Mouse (Mus musculus) naive thymus-derived CD4-positive, alpha-beta T cell, adult 2 months (primary cell): Measurements from ENCODE around the gene Oxld1.
"Not testable (repeated sequence)": the region's sequence is repeated elsewhere in the genome, so short reads cannot be mapped to it uniquely, and the experiment has no call there.

ENCODE experiments used
- DNase-seq: peaks from one replicate; pipeline ENCODE4 v3.0.0-alpha.2; 2011; ENCODE audit warnings: low read depth

Gene Oxld1

DNA sequence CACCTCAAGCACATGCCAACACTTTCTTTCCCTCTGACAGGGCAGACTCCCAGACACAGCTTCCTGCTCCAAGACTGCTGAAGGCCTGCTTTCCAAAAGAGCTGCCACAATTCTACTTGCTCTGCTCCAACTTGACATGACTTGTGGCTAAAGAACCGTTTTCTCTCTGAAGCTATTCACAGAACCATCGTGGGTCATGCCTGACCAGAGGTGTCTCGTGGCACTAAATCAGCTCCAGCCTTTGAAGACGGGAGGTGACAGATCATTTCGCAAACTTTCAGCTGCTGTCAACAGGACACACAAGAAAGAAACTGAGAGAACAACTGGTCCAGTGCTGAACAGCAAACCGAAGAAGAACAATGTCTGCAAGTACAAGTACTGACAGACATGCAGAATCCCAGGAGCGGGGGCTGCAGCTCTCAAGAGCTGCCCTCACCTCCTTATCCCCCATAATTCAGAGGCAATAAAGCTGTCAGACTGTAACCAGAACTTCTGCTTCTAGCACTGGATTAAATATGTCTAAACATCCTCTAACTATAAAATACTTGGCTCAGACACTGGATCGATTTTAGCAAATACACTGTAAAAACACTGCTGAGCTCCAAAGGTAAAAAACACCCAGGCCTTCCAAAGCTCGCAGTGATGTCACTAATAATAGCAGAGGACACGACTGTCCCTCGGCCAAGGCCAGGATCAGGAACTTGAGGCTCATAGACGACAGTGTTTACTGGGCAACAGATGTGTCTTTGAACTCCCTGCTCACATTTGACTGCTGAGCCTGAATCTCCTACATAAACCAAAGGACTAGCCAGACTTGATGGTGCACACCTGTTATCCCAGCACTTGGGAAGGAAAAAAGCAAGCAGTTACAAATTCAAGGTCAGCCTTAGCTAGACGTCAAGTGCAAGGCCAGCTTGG is 35.0 kb downstream of the Oxld1 start:
- DNase-seq: no peak

DNA sequence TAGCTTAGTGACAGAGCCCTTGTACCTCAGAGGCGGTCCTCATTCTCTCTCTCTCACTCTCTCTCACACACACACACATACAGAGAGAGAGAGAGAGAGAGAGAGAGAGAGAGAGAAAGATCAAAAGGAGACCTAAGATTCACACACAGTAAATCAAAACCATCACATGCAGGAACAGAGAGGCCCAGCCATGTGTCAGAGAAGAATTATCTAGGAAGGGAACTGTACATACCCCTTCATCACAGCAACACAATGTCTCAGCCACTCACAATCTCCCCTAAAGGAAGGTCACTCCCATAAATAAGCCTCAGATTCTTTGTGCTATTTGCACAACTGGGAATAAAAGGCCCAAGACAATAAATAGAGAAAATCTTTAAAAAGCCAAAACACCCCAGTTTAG is 39.3 kb downstream of the Oxld1 start:
- no peak for DNase-seq

DNA sequence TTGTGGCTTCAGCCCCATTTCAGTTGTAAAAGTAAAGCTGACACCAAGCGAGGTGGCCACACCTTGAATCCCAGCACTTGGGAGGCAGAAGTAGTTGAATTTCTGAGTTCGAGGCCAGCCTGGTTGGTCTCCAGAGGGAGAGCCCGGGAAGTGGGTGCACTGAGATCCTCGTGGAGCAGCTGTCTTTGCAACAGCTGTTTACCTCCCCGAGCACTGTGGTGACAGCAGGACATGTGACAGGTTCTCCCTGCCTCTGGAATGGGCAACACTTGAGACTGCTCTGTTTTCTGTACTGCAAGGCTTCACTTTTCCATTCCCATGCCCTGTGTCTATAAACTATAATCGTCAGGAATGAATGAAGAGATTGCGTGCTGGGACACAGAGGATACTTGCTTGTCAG is 40.0 kb downstream of the Oxld1 start:
- no peak for DNase-seq

DNA sequence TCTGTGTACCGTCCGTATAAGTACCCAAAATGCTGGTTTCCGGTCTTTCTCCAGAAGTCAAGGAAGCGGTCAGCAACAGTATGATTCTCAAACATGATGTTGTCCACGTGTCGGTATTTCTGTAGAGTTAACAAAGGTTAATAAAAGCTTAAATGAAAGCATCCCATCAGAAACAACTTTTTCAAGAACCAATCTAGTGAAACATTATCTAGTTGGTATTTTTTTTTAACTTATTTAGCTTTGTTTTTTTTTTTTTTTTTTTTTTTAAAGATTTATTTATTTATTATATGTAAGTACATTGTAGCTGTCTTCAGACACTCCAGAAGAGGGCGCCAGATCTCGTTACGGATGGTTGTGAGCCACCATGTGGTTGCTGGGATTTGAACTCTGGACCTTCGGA is 44.2 kb downstream of the Oxld1 start:
- DNase-seq: not testable (repeated sequence)
